Mouse (Mus musculus): ENCODE results near the gene 1500009L16Rik.

The 1500009L16Rik gene

DNA sequence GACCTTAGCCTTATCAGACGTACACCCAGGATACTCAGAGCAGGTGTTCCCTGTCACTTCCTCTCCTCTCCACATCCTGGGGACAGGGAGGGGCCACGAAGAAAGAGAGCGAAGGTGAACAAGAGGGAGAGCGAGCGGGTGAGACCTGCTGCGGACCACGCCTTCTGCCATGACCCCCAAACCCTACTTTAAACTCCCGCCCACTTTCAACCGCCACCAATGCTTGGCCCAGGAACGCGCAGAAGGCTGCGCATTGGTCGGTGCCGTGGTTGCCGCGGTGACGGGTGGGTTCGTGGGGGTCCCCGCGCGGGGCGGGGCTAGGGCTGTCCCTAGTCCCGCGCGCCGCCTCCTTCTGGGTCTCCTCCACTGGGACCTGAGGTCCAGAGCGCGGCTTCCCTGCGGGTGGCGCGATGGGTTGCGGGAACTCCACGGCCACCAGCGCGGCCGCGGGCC is at the start of gene 1500009L16Rik:
TSS of gene 1500009L16Rik (plus strand) at position 287 of the 453 bp plus-strand sequence.
- in situ Hi-C loops (cut with MboI; ENCODE audit: low sequenced_read_pairs), result no loop called here

DNA sequence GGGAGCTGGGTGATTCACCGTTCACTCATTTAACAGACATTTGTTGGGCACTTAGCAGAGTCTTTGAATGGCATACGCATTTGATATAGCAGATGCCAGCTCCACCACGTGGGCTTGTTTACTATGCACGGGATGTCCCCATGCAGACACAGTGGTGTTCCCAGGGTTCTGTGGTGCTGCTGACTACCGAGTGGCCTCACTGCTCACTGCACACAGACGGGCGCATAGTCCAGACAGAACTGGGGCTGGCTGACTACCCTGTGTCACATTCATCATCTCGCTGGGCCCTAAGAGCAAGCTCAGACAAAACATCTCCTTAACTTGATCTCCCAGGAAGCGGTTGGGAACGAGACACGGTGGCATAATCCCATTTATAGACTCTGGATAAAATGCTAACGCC is 41.3 kb upstream of the 1500009L16Rik start:
- in situ Hi-C loops (cut with MboI; ENCODE audit: low sequenced_read_pairs), result no loop called here

DNA sequence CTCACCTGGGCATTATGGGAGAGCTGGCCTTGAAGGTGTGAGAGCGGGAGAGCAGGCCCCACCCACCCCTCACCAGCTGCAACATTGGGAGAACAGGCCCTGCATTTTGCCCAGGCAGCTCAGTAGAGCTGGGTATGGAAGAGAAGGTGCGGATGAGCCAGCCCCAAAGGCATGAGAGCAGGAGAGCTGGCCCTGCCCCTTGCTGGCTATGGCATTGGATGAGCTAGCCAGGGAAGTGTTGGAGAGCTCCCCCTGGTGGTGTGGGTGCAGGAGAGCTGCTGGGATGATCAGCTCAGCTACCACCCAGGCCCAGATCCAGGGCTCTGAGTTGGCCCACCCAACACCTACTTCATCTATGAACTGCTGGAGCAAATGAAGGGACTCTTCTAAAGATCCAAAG is 34.5 kb upstream of the 1500009L16Rik start:
- in situ Hi-C loops (cut with MboI; ENCODE audit: low sequenced_read_pairs), result no loop called here

DNA sequence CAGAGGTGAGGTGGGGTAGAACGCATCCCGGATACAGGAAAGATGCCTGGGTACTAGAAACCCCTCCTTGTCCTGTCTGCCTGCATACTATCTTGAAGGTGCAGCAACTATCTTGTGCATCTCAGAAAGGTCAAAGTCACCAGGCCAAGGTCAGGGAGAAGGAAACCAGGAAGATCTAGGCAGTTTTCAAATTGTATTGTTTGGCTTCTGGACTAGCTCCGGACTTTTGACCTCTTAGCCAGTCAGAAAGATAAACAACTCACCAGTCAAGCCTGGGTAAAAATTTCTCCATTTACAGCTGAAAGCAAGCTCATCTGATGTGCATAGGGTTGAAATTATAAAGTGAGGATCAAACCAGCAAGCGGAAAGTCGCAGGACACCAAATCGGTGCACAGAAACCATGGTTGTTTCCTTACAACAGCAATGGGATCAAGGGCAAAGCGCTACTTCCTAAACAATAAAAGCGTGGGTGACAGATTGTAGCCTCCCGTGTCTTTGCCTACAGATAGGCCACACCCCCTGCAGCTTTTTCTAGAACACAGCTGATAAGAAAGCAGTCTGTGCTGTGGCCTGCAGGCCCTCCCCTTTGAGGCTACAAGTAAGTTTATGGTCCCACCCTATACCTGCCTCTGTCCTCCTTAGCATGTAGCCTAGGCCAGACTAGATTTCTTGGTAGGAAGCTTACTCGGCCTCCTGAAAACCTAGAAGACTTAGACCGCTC is 30.3 kb upstream of the 1500009L16Rik start:
- in situ Hi-C loops (cut with MboI; ENCODE audit: low sequenced_read_pairs), result no loop called here

DNA sequence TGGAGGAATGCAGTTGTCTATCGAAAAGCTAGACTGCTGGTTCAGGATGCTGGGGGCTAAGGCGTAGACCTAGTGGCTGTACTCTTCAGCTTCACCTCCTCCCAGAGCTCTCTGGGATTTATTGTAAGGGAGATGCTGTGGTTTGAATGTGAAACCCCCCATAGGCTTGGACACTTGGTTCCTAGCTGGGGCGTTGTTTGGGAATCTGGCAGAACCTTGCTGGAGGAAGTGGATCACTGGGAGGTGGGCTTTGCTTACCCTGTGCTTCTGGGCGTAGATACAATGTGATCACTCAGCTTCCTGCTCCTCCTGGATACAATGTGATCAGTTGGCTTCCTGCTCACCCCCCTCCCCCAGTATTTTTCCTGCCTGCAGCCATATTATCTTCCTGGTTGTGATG is 26.4 kb upstream of the 1500009L16Rik start:
- in situ Hi-C loops (cut with MboI; ENCODE audit: low sequenced_read_pairs), result no loop called here

GRCm38 (mm10) chr10:83706628-83707027 is 16.0 kb upstream of the 1500009L16Rik start:
- in situ Hi-C loops (cut with MboI; ENCODE audit: low sequenced_read_pairs), result no loop called here

- in situ Hi-C loops (cut with MboI; ENCODE audit: low sequenced_read_pairs), result no loop called here
Observed at GRCm38 (mm10) chr10:83709920-83710319, 12.7 kb upstream of the 1500009L16Rik start.

- in situ Hi-C loops (cut with MboI; ENCODE audit: low sequenced_read_pairs), result no loop called here
Observed at GRCm38 (mm10) chr10:83711769-83712168, 10.9 kb upstream of the 1500009L16Rik start.

- in situ Hi-C loops (cut with MboI; ENCODE audit: low sequenced_read_pairs), result no loop called here
Observed at GRCm38 (mm10) chr10:83718855-83719474, 3.7 kb upstream of the 1500009L16Rik start.

DNA sequence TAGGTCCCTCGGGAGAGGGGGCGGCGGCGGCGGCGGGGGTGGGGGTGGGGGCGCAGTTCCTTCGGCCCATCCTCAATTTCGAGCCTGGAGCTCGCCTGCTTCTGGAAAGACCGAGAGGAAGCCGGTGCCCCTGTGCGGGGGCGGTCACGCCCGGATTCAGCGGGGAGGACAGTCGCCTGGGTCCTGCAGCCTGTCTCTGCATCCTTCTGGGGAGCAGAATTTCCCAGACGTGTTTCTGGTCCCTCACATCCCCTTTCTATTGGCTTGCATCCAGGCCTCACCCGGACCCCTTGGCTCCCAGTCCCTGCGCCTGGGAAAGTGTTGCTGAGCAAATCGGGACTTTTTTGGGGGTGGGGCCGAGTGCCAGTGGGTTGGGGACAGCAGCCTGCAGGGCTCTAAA is 390 bp downstream of the 1500009L16Rik start:
- in situ Hi-C loops (cut with MboI; ENCODE audit: low sequenced_read_pairs), result no loop called here

DNA sequence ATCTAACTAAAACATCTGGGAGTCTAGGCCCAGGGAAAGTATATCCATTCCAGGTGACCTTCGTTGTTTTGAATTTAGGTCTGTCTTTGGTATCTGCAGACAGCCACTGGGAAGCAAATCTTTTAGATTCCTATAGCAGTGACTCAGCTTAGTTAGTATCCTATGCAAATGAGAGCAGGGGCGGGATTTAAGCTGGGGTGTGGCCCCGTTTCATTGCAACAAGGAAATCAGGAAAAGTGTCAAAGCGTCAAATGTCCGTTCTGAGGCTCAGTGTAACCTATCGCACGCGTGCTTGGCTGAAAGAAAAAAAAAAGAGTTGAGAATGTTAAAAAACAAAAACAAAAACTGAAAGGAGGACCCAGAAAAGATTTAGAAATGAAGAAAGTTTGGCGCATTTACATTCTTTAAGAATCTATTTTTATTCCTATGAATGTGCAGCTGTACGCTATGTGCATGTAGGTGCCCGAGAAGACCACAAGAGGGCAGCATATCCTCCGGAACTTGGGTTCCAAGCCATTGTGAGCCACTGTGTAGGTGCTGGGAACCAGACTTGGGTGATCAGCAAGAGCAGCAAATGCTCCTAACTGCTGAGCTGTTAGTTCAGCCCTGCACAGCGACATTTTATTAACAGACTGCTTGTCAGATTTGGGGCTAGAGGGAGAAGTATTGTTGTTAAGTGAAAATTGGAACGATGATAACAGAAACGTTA is 1.8 kb downstream of the 1500009L16Rik start:
- in situ Hi-C loops (cut with MboI; ENCODE audit: low sequenced_read_pairs), result no loop called here

GRCm38 (mm10) chr10:83726164-83726563 is 3.5 kb downstream of the 1500009L16Rik start:
- in situ Hi-C loops (cut with MboI; ENCODE audit: low sequenced_read_pairs), result no loop called here

DNA sequence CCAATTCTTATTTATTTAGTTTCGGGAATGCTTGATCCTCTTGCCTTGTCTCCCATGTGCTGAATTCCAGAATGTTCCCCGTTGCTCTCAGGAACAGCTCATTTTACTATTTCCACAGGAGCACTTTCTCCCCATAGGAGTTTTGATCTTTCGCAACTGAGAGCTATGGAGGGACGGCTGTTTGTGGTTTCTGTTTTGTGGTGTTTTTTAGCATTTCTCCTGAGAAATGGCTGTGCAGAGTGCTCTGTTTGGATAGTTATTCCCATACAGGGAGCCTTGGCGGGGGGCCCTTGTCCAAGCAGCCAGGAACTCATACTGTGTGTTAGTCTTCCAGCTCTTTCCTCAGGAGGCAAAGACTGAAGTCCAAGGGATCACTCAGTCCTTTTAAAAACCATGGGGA is 5.2 kb downstream of the 1500009L16Rik start:
- in situ Hi-C loops (cut with MboI; ENCODE audit: low sequenced_read_pairs), result no loop called here

- in situ Hi-C loops (cut with MboI; ENCODE audit: low sequenced_read_pairs), result no loop called here
Observed at GRCm38 (mm10) chr10:83728529-83728928, 5.9 kb downstream of the 1500009L16Rik start.

GRCm38 (mm10) chr10:83729076-83729475 is 6.4 kb downstream of the 1500009L16Rik start:
- in situ Hi-C loops (cut with MboI; ENCODE audit: low sequenced_read_pairs), result no loop called here

DNA sequence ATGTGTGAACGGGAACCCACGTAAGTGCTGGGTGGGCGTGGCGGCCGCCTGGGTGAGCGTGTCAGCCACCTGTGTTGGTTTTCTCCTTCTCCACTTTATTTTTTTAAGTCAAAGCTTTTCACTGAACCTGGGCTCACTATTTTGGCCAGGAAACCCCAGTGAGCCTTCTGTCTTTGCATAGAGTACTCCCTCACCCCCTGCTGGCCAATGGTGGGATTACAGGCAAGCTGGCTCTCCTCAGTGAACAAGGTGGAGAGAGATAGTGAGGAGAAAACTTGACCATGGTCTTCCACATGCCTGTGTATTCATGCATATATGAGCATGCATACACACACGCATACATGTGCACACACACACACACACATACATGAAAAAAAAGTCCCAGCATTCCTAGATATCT is 6.8 kb downstream of the 1500009L16Rik start:
- in situ Hi-C loops (cut with MboI; ENCODE audit: low sequenced_read_pairs), result no loop called here

- in situ Hi-C loops (cut with MboI; ENCODE audit: low sequenced_read_pairs), result no loop called here
Observed at GRCm38 (mm10) chr10:83733725-83734124, 11.1 kb downstream of the 1500009L16Rik start.

- in situ Hi-C loops (cut with MboI; ENCODE audit: low sequenced_read_pairs), result no loop called here
Observed at GRCm38 (mm10) chr10:83738996-83739655, 16.5 kb downstream of the 1500009L16Rik start.

- in situ Hi-C loops (cut with MboI; ENCODE audit: low sequenced_read_pairs), result no loop called here
Observed at GRCm38 (mm10) chr10:83744656-83745055, 22.0 kb downstream of the 1500009L16Rik start.

DNA sequence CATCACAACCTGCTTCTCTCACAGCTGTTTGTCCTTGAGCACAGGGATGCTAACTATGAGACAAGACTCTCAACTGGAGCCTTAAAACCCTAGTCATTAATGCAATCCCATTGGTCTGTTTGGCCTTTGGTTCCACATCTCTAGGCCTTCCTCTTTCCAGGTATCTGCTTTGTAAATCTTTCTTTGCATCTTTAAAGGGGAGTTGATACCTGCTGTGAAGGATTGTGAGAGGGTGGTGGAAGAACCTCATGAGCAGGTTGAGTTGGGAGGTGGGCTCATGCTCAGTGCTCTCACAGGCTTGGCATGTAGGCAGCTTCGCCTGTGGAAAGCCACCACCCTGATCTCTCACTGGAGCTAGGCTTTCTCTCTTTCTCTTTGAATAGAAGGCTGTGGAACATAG is 30.4 kb downstream of the 1500009L16Rik start:
- in situ Hi-C loops (cut with MboI; ENCODE audit: low sequenced_read_pairs), result no loop called here

- in situ Hi-C loops (cut with MboI; ENCODE audit: low sequenced_read_pairs), result no loop called here
Observed at GRCm38 (mm10) chr10:83757343-83757962, 34.8 kb downstream of the 1500009L16Rik start.

All from CH12F3 (cell line).